Mouse (Mus musculus) stomach, embryonic 14.5 days (tissue): ENCODE measurements around the gene Msln. TPM values are rescaled to one million over a fixed set of nuclear protein-coding genes. Genes with fewer than 3 reads are reported as not detected.

Experiments used
- ATAC-seq: fragments of 200-750 bp; cut with Nextera tagmentation; 2 replicates; pipeline ENCODE4 v1.8.0; 2017; ENCODE audit warnings: low read depth, moderate TSS enrichment; ENCODE audit not compliant: insufficient number of reproducible peaks, insufficient read depth, low FRiP score
- H3K27ac ChIP-seq: fragments of 300-500 bp; sonication (generic); 2 replicates; pipeline ENCODE4 v1.5.1; 2014; ENCODE audit warnings: mild to moderate bottlenecking, low read length, moderate library complexity, mixed read lengths
- H3K27me3 ChIP-seq: fragments of 300-500 bp; sonication (generic); 2 replicates; pipeline ENCODE4 v1.6.1; 2014; ENCODE audit warnings: low read length, control low read depth, mixed read lengths; ENCODE audit not compliant: control insufficient read depth, insufficient read depth
- H3K36me3 ChIP-seq: fragments of 300-500 bp; sonication (generic); 2 replicates; pipeline ENCODE4 v1.6.1; 2014; ENCODE audit warnings: mild to moderate bottlenecking, control low read depth, low read length, moderate library complexity, mixed read lengths; ENCODE audit not compliant: control insufficient read depth, insufficient read depth
- H3K4me1 ChIP-seq: fragments of 300-500 bp; sonication (generic); 2 replicates; pipeline ENCODE4 v1.6.1; 2014; ENCODE audit warnings: low read length, control low read depth, mixed read lengths; ENCODE audit not compliant: control insufficient read depth, insufficient read depth
- H3K4me2 ChIP-seq: fragments of 300-500 bp; sonication (generic); replicated peaks from 2 replicates; pipeline ENCODE4 v1.6.1; 2014; ENCODE audit warnings: low read depth, low read length, control low read depth
- H3K4me3 ChIP-seq: fragments of 300-500 bp; sonication (generic); 2 replicates; pipeline ENCODE4 v1.5.1; 2014; ENCODE audit warnings: low read depth, low read length, control low read depth
- H3K9ac ChIP-seq: fragments of 300-500 bp; sonication (generic); replicated peaks from 2 replicates; pipeline ENCODE4 v1.6.1; 2014; ENCODE audit warnings: low read depth, mild to moderate bottlenecking, control low read depth, low read length, moderate library complexity, mixed read lengths
- H3K9me3 ChIP-seq: fragments of 300-500 bp; sonication (generic); 2 replicates; pipeline ENCODE4 v1.6.1; 2016; ENCODE audit warnings: low read depth, low read length, control low read depth; ENCODE audit not compliant: control insufficient read depth
- WGBS: fragments of 180-500 bp; shearing (Covaris S2); extraction: QIAGEN DNeasy Blood & Tissue Kit; methylation state at CpG from one replicate; pipeline ENCODE4 v1.1.7; 2014; 5-methylcytosine and 5-hydroxymethylcytosine counted together
- polyA plus RNA-seq: library from polyadenylated mRNA; unstranded; fragments of >200 nt; fragmentation: Nextera tagmentation; extraction: Ambion mirVana; gene quantifications from 2 replicates; pipeline ENCODE4 v1.2.1, GENCODE M21; 2014

The Msln gene
- polyA plus RNA-seq, 1 experiment from 2014 or later = 29.5 TPM

GRCm38 (mm10) chr17:25781339-25781738, 27.2 kb upstream of the Msln start:
- Histone ChIP-seq H3K27me3 (no peaks in the 10 kb centered on the region), H3K4me2 (no peak overlapping the region), H3K4me1 (peaks cover 8% of the 10 kb centered on the region), H3K27ac (no peak overlapping the region), H3K9me3 (no peaks in the 10 kb centered on the region), H3K9ac (no peak overlapping the region), H3K4me3 (no peak overlapping the region), H3K36me3 (peaks cover 28% of the 10 kb centered on the region)
- no peak for ATAC-seq
- 62% methylated on average over 6 of the region's 6 CpGs for WGBS

GRCm38 (mm10) chr17:25777948-25778347, 23.8 kb upstream of the Msln start:
- Histone ChIP-seq H3K4me3 (no peak overlapping the region), H3K27ac (no peak overlapping the region), H3K36me3 (peaks cover 23% of the 10 kb centered on the region), H3K9me3 (no peaks in the 10 kb centered on the region), H3K9ac (no peak overlapping the region), H3K4me2 (no peak overlapping the region), H3K4me1 (no peaks in the 10 kb centered on the region; the same call in 1 of the 2 replicates), H3K27me3 (no peaks in the 10 kb centered on the region)
- ATAC-seq = no peak
- WGBS = 91% methylated on average over 5 of the region's 5 CpGs

GRCm38 (mm10) chr17:25775318-25776062, 21.3 kb upstream of the Msln start:
- WGBS = 83% methylated on average over 10 of the region's 10 CpGs
- no peak for ATAC-seq
- no peaks in the 10 kb centered on the region for H3K27me3 ChIP-seq
- H3K9me3 ChIP-seq = no peaks in the 10 kb centered on the region
- no peak overlapping the region for H3K27ac ChIP-seq
- no peak overlapping the region for H3K4me2 ChIP-seq
- no peaks in the 10 kb centered on the region; the same call in 1 of the 2 replicates for H3K4me1 ChIP-seq
- peaks cover 3% of the 10 kb centered on the region; the same call in 1 of the 2 replicates for H3K36me3 ChIP-seq
- no peak overlapping the region for H3K9ac ChIP-seq
- no peak overlapping the region for H3K4me3 ChIP-seq

DNA sequence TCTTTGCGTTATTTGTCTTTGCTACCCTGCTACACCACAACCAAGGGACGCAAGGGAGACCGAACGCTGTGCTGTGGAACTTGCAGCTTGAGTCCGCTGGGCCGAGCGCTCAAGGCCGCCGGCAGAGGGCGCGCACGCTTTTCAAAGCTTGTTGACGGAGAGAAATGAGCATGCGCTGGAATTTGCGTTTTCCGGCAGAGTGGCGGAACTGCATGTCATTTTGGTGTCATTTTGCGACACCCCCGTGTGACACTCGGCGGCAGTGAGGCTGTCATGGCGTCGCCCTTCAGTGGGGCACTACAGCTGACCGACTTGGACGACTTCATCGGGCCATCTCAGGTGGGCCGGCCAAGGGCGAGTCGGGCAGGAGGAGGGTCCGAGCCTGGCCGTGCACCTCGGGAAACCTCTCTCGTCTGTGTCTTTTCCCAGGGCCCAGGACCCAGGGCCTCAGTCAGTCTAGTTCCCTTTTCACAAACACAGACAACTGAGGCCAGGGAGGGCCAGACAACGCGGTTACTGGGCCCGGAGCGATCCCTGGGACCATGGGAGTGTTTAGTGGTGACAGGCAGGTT, 19.5 kb upstream of the Msln start, which contains the start of gene Narfl:
Gene Narfl (plus strand): TSS at position 228 of the 572 bp plus-strand sequence.
- no peaks in the 10 kb centered on the region for H3K27me3 ChIP-seq
- peak within 1 kb of the TSS; percentile 73 for H3K4me2 ChIP-seq
- H3K36me3 ChIP-seq = no peaks in the 10 kb centered on the region; the same call in 1 of the 2 replicates
- peak within 1 kb of the TSS; percentile 58 for H3K4me3 ChIP-seq
- peak; percentile 86 for ATAC-seq
- H3K4me1 ChIP-seq = no peaks in the 10 kb centered on the region; the same call in 1 of the 2 replicates
- peak within 1 kb of the TSS; percentile 50 for H3K9ac ChIP-seq
- no peak within 1 kb of the TSS for H3K27ac ChIP-seq
- H3K9me3 ChIP-seq = no peaks in the 10 kb centered on the region
- under 1% methylated on average over 37 of the region's 37 CpGs for WGBS

DNA sequence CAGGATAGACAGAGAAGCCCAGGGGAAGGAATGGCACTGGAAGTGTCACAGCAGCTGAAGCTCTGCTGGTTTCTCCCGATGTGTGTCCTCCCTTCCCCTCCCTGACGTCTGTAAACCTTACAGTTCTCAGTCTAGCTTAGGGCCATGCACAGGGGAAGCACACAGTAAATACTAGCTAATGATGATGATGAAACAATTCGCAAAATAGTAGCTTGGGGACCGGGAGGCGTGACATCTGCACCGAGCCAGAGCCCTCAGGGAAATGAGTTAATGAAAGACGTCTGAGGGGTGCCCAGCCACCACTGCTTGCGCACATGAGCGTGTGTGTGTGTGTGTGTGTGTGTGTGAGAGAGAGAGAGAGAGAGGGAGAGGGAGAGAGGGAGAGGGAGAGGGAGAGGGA, 15.2 kb upstream of the Msln start:
- H3K9me3 ChIP-seq = no peaks in the 10 kb centered on the region
- ATAC-seq = no peak
- H3K4me2 ChIP-seq = no peak overlapping the region
- 55% methylated on average over 9 of the region's 9 CpGs for WGBS
- no peaks in the 10 kb centered on the region for H3K36me3 ChIP-seq
- no peak overlapping the region for H3K27ac ChIP-seq
- H3K4me1 ChIP-seq = no peaks in the 10 kb centered on the region; the same call in 1 of the 2 replicates
- no peak overlapping the region for H3K4me3 ChIP-seq
- no peak overlapping the region for H3K9ac ChIP-seq
- H3K27me3 ChIP-seq = no peaks in the 10 kb centered on the region

DNA sequence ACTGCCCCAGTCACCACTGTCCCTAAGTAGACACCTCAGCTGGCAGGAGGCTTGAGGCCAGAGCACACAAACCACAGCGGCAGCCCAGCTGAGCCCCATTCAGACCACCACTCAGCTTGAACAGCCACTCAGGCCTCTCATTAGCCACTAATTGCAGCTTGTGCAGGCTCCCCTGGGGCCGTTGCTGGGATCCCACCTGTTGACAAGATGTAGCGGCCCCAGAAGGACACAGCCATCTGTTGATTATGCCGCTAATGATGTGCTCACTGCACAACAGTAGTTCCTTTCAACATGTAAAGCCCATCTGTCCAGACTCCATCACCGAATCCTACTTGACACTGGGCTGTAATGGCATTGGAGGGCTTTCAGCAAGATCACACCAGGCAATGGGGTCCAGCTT, 11.7 kb upstream of the Msln start:
- Histone ChIP-seq H3K27ac (no peak overlapping the region), H3K4me2 (no peak overlapping the region), H3K4me1 (no peaks in the 10 kb centered on the region), H3K9ac (no peak overlapping the region), H3K36me3 (no peaks in the 10 kb centered on the region), H3K9me3 (no peaks in the 10 kb centered on the region), H3K4me3 (no peak overlapping the region), H3K27me3 (no peaks in the 10 kb centered on the region)
- WGBS = 68% methylated on average over 5 of the region's 5 CpGs
- ATAC-seq = no peak

GRCm38 (mm10) chr17:25762591-25762990, 8.4 kb upstream of the Msln start:
- no peak overlapping the region for H3K4me3 ChIP-seq
- no peak overlapping the region for H3K9ac ChIP-seq
- H3K36me3 ChIP-seq = no peaks in the 10 kb centered on the region
- no peak for ATAC-seq
- 30% methylated on average over 3 of the region's 3 CpGs for WGBS
- no peaks in the 10 kb centered on the region for H3K27me3 ChIP-seq
- no peak overlapping the region for H3K27ac ChIP-seq
- H3K4me2 ChIP-seq = no peak overlapping the region
- no peaks in the 10 kb centered on the region for H3K4me1 ChIP-seq
- no peaks in the 10 kb centered on the region for H3K9me3 ChIP-seq

DNA sequence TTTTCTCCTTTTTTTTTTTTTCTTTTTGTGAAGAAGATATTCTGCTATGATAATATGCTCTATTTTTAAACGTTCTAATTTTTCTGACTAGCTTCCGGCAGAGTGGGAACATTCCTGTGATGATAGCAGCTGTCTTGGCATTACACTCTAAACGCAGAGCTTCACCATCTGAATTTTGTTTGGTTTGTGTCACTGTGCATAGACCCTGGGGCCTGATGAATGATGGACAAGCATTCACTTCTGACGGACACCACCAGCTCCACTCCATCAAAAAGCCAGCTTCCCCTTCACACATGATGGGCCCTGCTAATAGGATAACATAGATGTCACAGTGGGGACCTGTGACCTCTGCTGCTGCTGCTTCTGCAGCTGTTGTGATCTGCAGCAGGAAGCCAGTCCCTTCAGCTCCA, 7.4 kb upstream of the Msln start:
- H3K9ac ChIP-seq = no peak overlapping the region
- no peaks in the 10 kb centered on the region for H3K27me3 ChIP-seq
- no peak overlapping the region for H3K4me3 ChIP-seq
- no peak for ATAC-seq
- H3K36me3 ChIP-seq = no peaks in the 10 kb centered on the region
- H3K9me3 ChIP-seq = no peaks in the 10 kb centered on the region
- WGBS = 43% methylated on average over 4 of the region's 4 CpGs
- H3K27ac ChIP-seq = no peak overlapping the region
- peaks cover 2% of the 10 kb centered on the region; the same call in 1 of the 2 replicates for H3K4me1 ChIP-seq
- no peak overlapping the region for H3K4me2 ChIP-seq
